Mouse (Mus musculus): ENCODE results near the gene Syt1. TPM values are rescaled to one million over a fixed set of nuclear protein-coding genes. Genes with fewer than 3 reads are reported as not detected.

Syt1 gene
- total and polyA plus RNA-seq, 3 experiments = 0.31 to 0.50 TPM; not detected in 1

GRCm38 (mm10) chr10:108690954-108691353, 319.8 kb downstream of the Syt1 start:
- intact Hi-C loops (cut with DNase I) = no loop called here
- WGBS = 73% methylated on average over 9 of the region's 9 CpGs
- H3K27ac ChIP-seq = no peak overlapping the region
- H3K9ac ChIP-seq (ENCODE audit: low read depth, low read length) = no peak overlapping the region
- TF ChIP-seq EP300 (IDR thresholded peaks at IDR 0.05; ENCODE audit: insufficient read depth, low read depth, low read length) (no peak), CTCF (IDR thresholded peaks at IDR 0.05) (no peak), POLR2A (IDR thresholded peaks at IDR 0.05; ENCODE audit: insufficient read depth, low read depth, low read length) (no peak)
- H3K4me3 ChIP-seq = no peak overlapping the region
- H3K36me3 ChIP-seq (ENCODE audit: control insufficient read depth, insufficient read depth, low read length) = no peaks in the 10 kb centered on the region
- H3K79me2 ChIP-seq (replicated peaks; ENCODE audit: control insufficient read depth, insufficient read depth, low read length) = no peaks in the 10 kb centered on the region
- no peak for DNase-seq
- H3K27me3 ChIP-seq (ENCODE audit: control insufficient read depth, insufficient read depth, low read length) = no peaks in the 10 kb centered on the region
- no peaks in the 10 kb centered on the region for H3K4me1 ChIP-seq (ENCODE audit: control insufficient read depth, insufficient read depth, low read length)

GRCm38 (mm10) chr10:108686696-108687095, 324.1 kb downstream of the Syt1 start:
- TF ChIP-seq POLR2A (IDR thresholded peaks at IDR 0.05; ENCODE audit: insufficient read depth, low read depth, low read length) (no peak), CTCF (IDR thresholded peaks at IDR 0.05) (no peak), EP300 (IDR thresholded peaks at IDR 0.05; ENCODE audit: insufficient read depth, low read depth, low read length) (no peak)
- no peak overlapping the region for H3K27ac ChIP-seq
- H3K79me2 ChIP-seq (replicated peaks; ENCODE audit: control insufficient read depth, insufficient read depth, low read length) = no peaks in the 10 kb centered on the region
- H3K27me3 ChIP-seq (ENCODE audit: control insufficient read depth, insufficient read depth, low read length) = no peaks in the 10 kb centered on the region
- H3K4me3 ChIP-seq = no peak overlapping the region
- H3K9ac ChIP-seq (ENCODE audit: low read depth, low read length) = no peak overlapping the region
- H3K36me3 ChIP-seq (ENCODE audit: control insufficient read depth, insufficient read depth, low read length) = no peaks in the 10 kb centered on the region
- H3K4me1 ChIP-seq (ENCODE audit: control insufficient read depth, insufficient read depth, low read length) = no peaks in the 10 kb centered on the region
- 36% methylated on average over 4 of the region's 4 CpGs for WGBS
- intact Hi-C loops (cut with DNase I) = no loop called here
- DNase-seq = no peak

GRCm38 (mm10) chr10:108679675-108680390, 330.9 kb downstream of the Syt1 start:
- WGBS = 40% methylated on average over 14 of the region's 14 CpGs
- Histone ChIP-seq H3K4me3 (no peak overlapping the region), H3K9ac (ENCODE audit: low read depth, low read length) (no peak overlapping the region), H3K36me3 (ENCODE audit: control insufficient read depth, insufficient read depth, low read length) (no peaks in the 10 kb centered on the region), H3K79me2 (replicated peaks; ENCODE audit: control insufficient read depth, insufficient read depth, low read length) (no peaks in the 10 kb centered on the region), H3K4me1 (ENCODE audit: control insufficient read depth, insufficient read depth, low read length) (no peaks in the 10 kb centered on the region), H3K27me3 (ENCODE audit: control insufficient read depth, insufficient read depth, low read length) (no peaks in the 10 kb centered on the region), H3K27ac (no peak overlapping the region)
- intact Hi-C loops (cut with DNase I) = no loop called here
- DNase-seq = no peak
- TF ChIP-seq EP300 (IDR thresholded peaks at IDR 0.05; ENCODE audit: insufficient read depth, low read depth, low read length) = no peak
- TF ChIP-seq POLR2A (IDR thresholded peaks at IDR 0.05; ENCODE audit: insufficient read depth, low read depth, low read length) = no peak
- TF ChIP-seq CTCF (IDR thresholded peaks at IDR 0.05) = no peak

- WGBS = 69% methylated on average over 8 of the region's 8 CpGs
- Histone ChIP-seq H3K27ac (no peak overlapping the region), H3K4me3 (no peak overlapping the region), H3K4me1 (ENCODE audit: control insufficient read depth, insufficient read depth, low read length) (no peaks in the 10 kb centered on the region), H3K9ac (ENCODE audit: low read depth, low read length) (no peak overlapping the region), H3K27me3 (ENCODE audit: control insufficient read depth, insufficient read depth, low read length) (no peaks in the 10 kb centered on the region), H3K36me3 (ENCODE audit: control insufficient read depth, insufficient read depth, low read length) (no peaks in the 10 kb centered on the region), H3K79me2 (replicated peaks; ENCODE audit: control insufficient read depth, insufficient read depth, low read length) (no peaks in the 10 kb centered on the region)
- no peak for DNase-seq
- intact Hi-C loops (cut with DNase I) = no loop called here
- TF ChIP-seq POLR2A (IDR thresholded peaks at IDR 0.05; ENCODE audit: insufficient read depth, low read depth, low read length) = no peak
- TF ChIP-seq EP300 (IDR thresholded peaks at IDR 0.05; ENCODE audit: insufficient read depth, low read depth, low read length) = no peak
- TF ChIP-seq CTCF (IDR thresholded peaks at IDR 0.05) = no peak
These were observed 333.7 kb downstream of the Syt1 start for GRCm38 (mm10) chr10:108677053-108677452.

- Histone ChIP-seq H3K79me2 (replicated peaks; ENCODE audit: control insufficient read depth, insufficient read depth, low read length) (no peaks in the 10 kb centered on the region), H3K4me1 (ENCODE audit: control insufficient read depth, insufficient read depth, low read length) (no peaks in the 10 kb centered on the region), H3K4me3 (no peak overlapping the region), H3K27ac (no peak overlapping the region), H3K9ac (ENCODE audit: low read depth, low read length) (no peak overlapping the region), H3K27me3 (ENCODE audit: control insufficient read depth, insufficient read depth, low read length) (no peaks in the 10 kb centered on the region), H3K36me3 (ENCODE audit: control insufficient read depth, insufficient read depth, low read length) (no peaks in the 10 kb centered on the region)
- WGBS = 79% methylated on average over 3 of the region's 3 CpGs
- intact Hi-C loops (cut with DNase I) = no loop called here
- no peak for DNase-seq
- TF ChIP-seq EP300 (IDR thresholded peaks at IDR 0.05; ENCODE audit: insufficient read depth, low read depth, low read length) = no peak
- TF ChIP-seq CTCF (IDR thresholded peaks at IDR 0.05) = no peak
- no peak for TF ChIP-seq POLR2A (IDR thresholded peaks at IDR 0.05; ENCODE audit: insufficient read depth, low read depth, low read length)
These were observed 341.8 kb downstream of the Syt1 start for GRCm38 (mm10) chr10:108668944-108669343.

- no peak for TF ChIP-seq POLR2A (IDR thresholded peaks at IDR 0.05; ENCODE audit: insufficient read depth, low read depth, low read length)
- no peak for TF ChIP-seq CTCF (IDR thresholded peaks at IDR 0.05)
- TF ChIP-seq EP300 (IDR thresholded peaks at IDR 0.05; ENCODE audit: insufficient read depth, low read depth, low read length) = no peak
- Histone ChIP-seq H3K36me3 (ENCODE audit: control insufficient read depth, insufficient read depth, low read length) (no peaks in the 10 kb centered on the region), H3K9ac (ENCODE audit: low read depth, low read length) (no peak overlapping the region), H3K79me2 (replicated peaks; ENCODE audit: control insufficient read depth, insufficient read depth, low read length) (no peaks in the 10 kb centered on the region), H3K4me3 (no peak overlapping the region), H3K4me1 (ENCODE audit: control insufficient read depth, insufficient read depth, low read length) (no peaks in the 10 kb centered on the region), H3K27ac (no peak overlapping the region), H3K27me3 (ENCODE audit: control insufficient read depth, insufficient read depth, low read length) (no peaks in the 10 kb centered on the region)
- intact Hi-C loops (cut with DNase I) = no loop called here
- WGBS = 58% methylated on average over 3 of the region's 3 CpGs
- no peak for DNase-seq
These were observed 350.5 kb downstream of the Syt1 start for GRCm38 (mm10) chr10:108660295-108660694.
